Mouse (Mus musculus) limb, embryonic 14.5 days (tissue): ENCODE data around the gene Hsph1. TPM values are rescaled to one million over a fixed set of nuclear protein-coding genes. Genes with fewer than 3 reads are reported as not detected.

Source experiments
- ATAC-seq: fragments of 200-750 bp; cut with Nextera tagmentation; 2 replicates; pipeline ENCODE4 v1.8.0; 2017; ENCODE audit warnings: low read depth, moderate number of reproducible peaks, moderate TSS enrichment; ENCODE audit not compliant: low FRiP score
- DNase-seq: peaks from one replicate; pipeline ENCODE4 v3.0.0-alpha.2; 2015; ENCODE audit warnings: low spot score
- H3K27ac ChIP-seq: fragments of 300-500 bp; sonication (generic); replicated peaks from 2 replicates; pipeline ENCODE4 v1.5.1; 2014; ENCODE audit warnings: low read depth, mild to moderate bottlenecking, low read length, moderate library complexity, mixed read lengths
- H3K27me3 ChIP-seq: fragments of 300-500 bp; sonication (generic); 2 replicates; pipeline ENCODE4 v1.6.1; 2014; ENCODE audit warnings: low read length, mixed read lengths; ENCODE audit not compliant: control insufficient read depth, insufficient read depth
- H3K36me3 ChIP-seq: fragments of 300-500 bp; sonication (generic); 2 replicates; pipeline ENCODE4 v1.6.1; 2014; ENCODE audit warnings: mild to moderate bottlenecking, low read length, moderate library complexity, mixed read lengths; ENCODE audit not compliant: control insufficient read depth, insufficient read depth
- H3K4me1 ChIP-seq: fragments of 300-500 bp; sonication (generic); 2 replicates; pipeline ENCODE4 v1.6.1; 2014; ENCODE audit warnings: antibody characterized with exemption, low read length, mixed read lengths; ENCODE audit not compliant: control insufficient read depth, insufficient read depth
- H3K4me2 ChIP-seq: fragments of 300-500 bp; sonication (generic); replicated peaks from 2 replicates; pipeline ENCODE4 v1.6.1; 2014; ENCODE audit warnings: low read depth, mild to moderate bottlenecking, low read length, moderate library complexity; ENCODE audit not compliant: severe bottlenecking
- H3K4me3 ChIP-seq: fragments of 300-500 bp; sonication (generic); replicated peaks from 2 replicates; pipeline ENCODE4 v1.5.1; 2014; ENCODE audit warnings: low read length
- H3K9ac ChIP-seq: fragments of 300-500 bp; sonication (generic); 2 replicates; pipeline ENCODE4 v1.6.1; 2014; ENCODE audit warnings: mild to moderate bottlenecking, low read depth, low read length, moderate library complexity; ENCODE audit not compliant: severe bottlenecking
- H3K9me3 ChIP-seq: fragments of 300-500 bp; sonication (generic); 2 replicates; pipeline ENCODE4 v1.6.1; 2016; ENCODE audit warnings: low read length; ENCODE audit not compliant: control insufficient read depth
- POLR2A ChIP-seq: fragments of 200-500 bp; IDR thresholded peaks from 2 replicates; pipeline ENCODE4 v1.8.0; 2012; ENCODE audit warnings: inconsistent platforms, mild to moderate bottlenecking, moderate library complexity, borderline replicate concordance; ENCODE audit not compliant: insufficient read depth, insufficient read length; ENCODE audit errors: extremely low read depth
- WGBS: fragments of 180-500 bp; shearing (Covaris S2); extraction: QIAGEN DNeasy Blood & Tissue Kit; methylation state at CpG from one replicate; pipeline ENCODE4 v1.1.7; 2014; 5-methylcytosine and 5-hydroxymethylcytosine counted together
- polyA plus RNA-seq, 2 experiments: library from polyadenylated mRNA; depleted of rRNA in 1 of 2; stranded (reverse) in 1 of 2; unstranded in 1 of 2; fragments of >200 nt; fragmentation: Nextera tagmentation in 1 of 2; extraction: Ambion mirVana in 1 of 2; gene quantifications; 2 replicates each; pipeline versions ENCODE4 v1.2.1 to v1.2.3; 2012 to 2014

Gene Hsph1
- polyA plus RNA-seq, 2 experiments = 46.9 to 63.4 TPM

DNA sequence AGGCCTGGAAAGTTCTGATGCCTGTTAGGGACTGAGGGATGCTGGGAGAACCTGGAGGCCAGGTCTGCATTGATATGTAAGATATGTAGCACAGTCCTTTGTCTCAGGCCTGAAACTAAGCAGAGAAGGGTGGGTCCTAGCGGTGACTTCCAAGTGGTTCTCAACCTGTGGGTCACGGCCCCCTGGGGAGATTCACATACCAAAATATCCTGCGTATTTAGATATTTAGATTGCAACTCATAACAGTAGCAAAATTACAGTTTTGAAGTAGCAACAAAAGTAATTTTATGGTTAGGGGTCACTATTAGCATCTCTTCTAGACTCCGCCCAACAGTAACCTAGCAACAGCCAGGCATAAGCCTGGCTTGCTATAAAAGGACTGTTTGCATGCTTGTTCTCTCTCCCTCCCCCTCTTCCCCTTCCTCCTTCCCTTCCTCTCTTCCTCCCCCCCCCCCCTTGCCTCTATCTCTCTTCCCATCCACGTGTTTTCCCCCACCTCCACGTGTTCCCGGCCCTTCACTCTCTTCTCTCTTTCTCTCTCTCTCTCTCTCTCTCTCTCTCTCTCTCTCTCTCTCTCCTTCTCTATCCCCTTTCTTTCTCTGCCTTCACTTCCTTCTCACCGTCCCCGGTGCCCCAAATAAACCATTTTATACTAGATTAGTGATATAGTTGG lies 22.7 kb upstream of the Hsph1 start:
- DNase-seq (no peak), ATAC-seq (no peak)
- Histone ChIP-seq H3K4me3 (no peak overlapping the region), H3K27ac (no peak overlapping the region), H3K36me3 (no peaks in the 10 kb centered on the region), H3K4me1 (no peaks in the 10 kb centered on the region), H3K4me2 (no peak overlapping the region), H3K9ac (no peak overlapping the region), H3K9me3 (no peaks in the 10 kb centered on the region), H3K27me3 (no peaks in the 10 kb centered on the region)
- WGBS = 63% methylated on average over 9 of the region's 9 CpGs
- TF ChIP-seq POLR2A = no peak

DNA sequence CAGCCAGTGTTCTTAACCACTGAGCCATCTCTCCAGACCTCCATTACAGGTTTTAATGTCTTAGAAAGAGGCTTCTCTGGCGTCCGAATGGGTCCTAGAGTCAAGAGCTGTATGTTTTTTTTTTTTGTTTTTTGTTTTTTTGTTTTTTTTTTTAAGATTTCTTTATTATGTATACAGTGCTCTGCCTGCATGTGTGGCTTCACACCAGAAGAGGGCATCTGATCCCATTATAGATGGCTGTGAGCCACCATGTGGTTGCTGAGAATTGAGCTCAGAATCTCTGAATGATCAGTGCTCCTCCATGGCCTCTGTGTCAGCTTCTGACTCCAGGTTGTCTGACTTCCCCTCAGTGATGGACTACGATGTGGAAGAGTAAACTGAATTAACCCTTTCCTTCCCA lies 21.8 kb upstream of the Hsph1 start:
- H3K36me3 ChIP-seq = no peaks in the 10 kb centered on the region
- H3K9ac ChIP-seq = no peak overlapping the region
- DNase-seq = no peak
- ATAC-seq = no peak
- no peaks in the 10 kb centered on the region for H3K9me3 ChIP-seq
- no peak overlapping the region for H3K4me2 ChIP-seq
- H3K4me1 ChIP-seq = no peaks in the 10 kb centered on the region
- WGBS = 59% methylated on average over 3 of the region's 3 CpGs
- no peak overlapping the region for H3K4me3 ChIP-seq
- H3K27ac ChIP-seq = no peak overlapping the region
- no peak for TF ChIP-seq POLR2A
- H3K27me3 ChIP-seq = no peaks in the 10 kb centered on the region

DNA sequence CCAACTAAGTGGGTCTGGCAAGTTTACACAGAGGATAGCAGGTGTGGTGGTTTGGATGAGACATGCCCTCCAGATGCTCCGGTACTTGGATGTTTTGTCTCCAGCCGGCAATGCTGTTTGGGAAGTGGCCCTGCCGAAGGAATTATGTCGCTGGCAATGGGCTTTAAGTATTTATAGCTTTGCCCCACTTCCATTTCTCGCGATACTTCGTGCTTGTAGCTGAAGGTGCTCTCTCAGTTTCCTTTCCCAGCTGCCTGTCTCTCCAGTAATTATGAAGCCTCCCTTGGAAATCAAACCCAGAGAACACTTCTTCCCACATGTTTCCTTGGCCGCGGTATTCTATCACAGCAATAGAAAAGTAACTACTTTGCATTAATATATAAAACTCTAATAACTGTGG lies 19.5 kb upstream of the Hsph1 start:
- Histone ChIP-seq H3K9me3 (no peaks in the 10 kb centered on the region), H3K4me1 (no peaks in the 10 kb centered on the region), H3K4me2 (no peak overlapping the region), H3K27me3 (no peaks in the 10 kb centered on the region), H3K4me3 (no peak overlapping the region), H3K27ac (no peak overlapping the region), H3K36me3 (no peaks in the 10 kb centered on the region), H3K9ac (no peak overlapping the region)
- 77% methylated on average over 9 of the region's 9 CpGs for WGBS
- DNase-seq (no peak), ATAC-seq (no peak)
- TF ChIP-seq POLR2A = no peak

DNA sequence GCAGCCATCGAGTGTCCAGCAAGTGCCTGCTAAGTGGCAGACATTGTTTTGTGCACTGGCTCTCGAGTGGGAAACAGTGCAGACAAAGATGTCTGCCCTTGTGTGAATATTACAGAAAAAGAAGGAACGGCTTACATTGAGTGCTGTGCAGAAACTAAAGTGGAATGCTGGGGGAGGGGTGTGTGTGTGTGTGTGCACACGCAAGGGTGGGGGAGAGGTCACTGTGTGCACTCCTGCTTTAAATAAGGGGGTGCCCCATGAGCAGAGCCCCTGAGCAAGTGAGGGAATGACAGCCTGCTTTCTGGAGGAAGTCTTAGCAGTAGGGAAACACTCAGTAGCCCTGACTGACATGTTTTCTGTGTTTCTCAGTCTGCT lies 14.0 kb upstream of the Hsph1 start:
- H3K4me2 ChIP-seq = no peak overlapping the region
- no peak overlapping the region for H3K4me3 ChIP-seq
- 64% methylated on average over 4 of the region's 4 CpGs for WGBS
- ATAC-seq (no peak), DNase-seq (no peak)
- H3K27me3 ChIP-seq = no peaks in the 10 kb centered on the region
- 0 out of 2 replicates have a peak, but pooled peaks cover 3% of the 10 kb centered on the region for H3K4me1 ChIP-seq
- no peak overlapping the region for H3K9ac ChIP-seq
- H3K36me3 ChIP-seq = no peaks in the 10 kb centered on the region
- H3K27ac ChIP-seq = no peak overlapping the region
- H3K9me3 ChIP-seq = no peaks in the 10 kb centered on the region
- no peak for TF ChIP-seq POLR2A

DNA sequence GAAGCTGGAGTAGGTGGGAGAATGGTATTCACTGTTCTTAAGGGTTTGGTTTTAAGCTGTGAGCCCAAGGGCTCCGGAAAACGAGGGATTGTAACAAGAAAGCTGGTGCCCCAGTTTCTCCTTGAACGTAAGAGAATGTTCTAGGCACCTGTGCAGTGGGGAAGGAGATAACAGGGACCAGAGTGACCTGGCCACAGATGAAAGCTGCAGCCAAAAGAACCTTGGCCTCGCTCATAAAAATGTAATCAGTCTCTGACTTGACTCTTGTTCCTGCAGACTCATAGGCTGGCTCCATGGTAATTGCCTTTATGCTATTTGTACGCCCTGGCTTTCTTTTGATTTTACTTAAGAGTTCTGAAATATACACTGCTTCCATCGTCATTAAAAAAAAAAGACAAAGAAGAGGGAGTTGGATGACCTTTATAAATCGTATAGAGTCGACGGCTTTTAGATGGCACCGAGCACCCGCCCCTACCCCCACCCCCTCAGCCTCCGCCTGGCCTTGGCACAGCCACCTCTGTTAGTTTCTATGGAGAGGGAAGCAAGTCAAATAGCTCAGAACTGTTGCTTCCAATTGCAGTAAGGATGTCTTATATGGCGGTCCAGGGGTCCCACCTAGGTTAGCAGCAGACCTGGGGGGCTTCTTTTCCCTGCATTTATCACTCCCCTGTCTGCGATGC lies 13.5 kb upstream of the Hsph1 start:
- Histone ChIP-seq H3K4me3 (no peak overlapping the region), H3K4me2 (no peak overlapping the region), H3K9ac (no peak overlapping the region), H3K4me1 (0 out of 2 replicates have a peak, but pooled peaks cover 3% of the 10 kb centered on the region), H3K27ac (no peak overlapping the region), H3K36me3 (no peaks in the 10 kb centered on the region), H3K9me3 (no peaks in the 10 kb centered on the region), H3K27me3 (no peaks in the 10 kb centered on the region)
- DNase-seq (no peak), ATAC-seq (no peak)
- WGBS = 72% methylated on average over 14 of the region's 14 CpGs
- no peak for TF ChIP-seq POLR2A
